Mouse (Mus musculus) lung, postnatal 0 days (tissue): Measurements from ENCODE around the gene Arhgap22.

Experiments
- CTCF ChIP-seq: IDR thresholded peaks from 2 replicates; pipeline ENCODE4 v1.5.1; 2016; ENCODE audit warnings: antibody characterized with exemption, mild to moderate bottlenecking
- EP300 ChIP-seq: IDR thresholded peaks from 2 replicates; pipeline ENCODE4 v1.6.1; 2016; ENCODE audit warnings: antibody characterized with exemption, mild to moderate bottlenecking, control low read depth

- TF ChIP-seq CTCF (no peak), EP300 (no peak)
These were observed 83.0 kb downstream of the Arhgap22 start for GRCm38 (mm10) chr14:33296698-33297341.
